Mouse (Mus musculus): Measurements from ENCODE around the gene Themis3. TPM values are rescaled to one million over a fixed set of nuclear protein-coding genes. Genes with fewer than 3 reads are reported as not detected.

Gene Themis3
- not detected in 2 replicates for polyA plus RNA-seq (2012; ENCODE audit: insufficient read depth, insufficient read length, low replicate concordance, missing spikeins)

DNA sequence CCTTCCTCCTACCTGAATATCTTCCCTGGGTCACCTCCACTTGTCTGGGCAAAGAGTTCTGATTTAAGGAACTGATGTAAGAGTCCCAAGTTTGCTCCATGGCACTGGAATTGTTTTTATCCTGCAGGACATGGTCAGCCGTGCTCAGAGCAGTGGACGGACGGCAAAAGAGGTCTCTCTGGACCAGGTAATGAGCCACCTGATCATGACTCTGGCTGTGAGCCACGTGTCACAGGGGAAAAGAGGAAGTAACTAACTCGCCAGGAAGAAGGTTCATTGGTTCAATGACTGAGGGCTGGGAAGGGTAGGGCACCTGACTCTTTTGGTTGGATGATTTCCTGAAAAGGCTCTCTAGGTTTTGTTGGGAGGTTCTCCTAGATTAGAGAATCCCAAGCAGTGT, at the start of gene Themis3:
TSS of gene Themis3 (minus strand) at position 187 of the 400 bp plus-strand sequence.
- Histone ChIP-seq H3K4me1 (ENCODE audit: control insufficient read depth, insufficient read depth, low read length) (no peaks in the 10 kb centered on the region), H3K4me3 (ENCODE audit: insufficient read depth, low read depth, low read length) (no peak within 1 kb of the TSS), H3K27ac (ENCODE audit: insufficient read depth, low read depth, low read length) (no peak within 1 kb of the TSS)
- WGBS, result 81% methylated on average over 5 of the region's 5 CpGs
- TF ChIP-seq CTCF (IDR thresholded peaks at IDR 0.05; ENCODE audit: insufficient read depth, low read depth, low read length), result no peak

DNA sequence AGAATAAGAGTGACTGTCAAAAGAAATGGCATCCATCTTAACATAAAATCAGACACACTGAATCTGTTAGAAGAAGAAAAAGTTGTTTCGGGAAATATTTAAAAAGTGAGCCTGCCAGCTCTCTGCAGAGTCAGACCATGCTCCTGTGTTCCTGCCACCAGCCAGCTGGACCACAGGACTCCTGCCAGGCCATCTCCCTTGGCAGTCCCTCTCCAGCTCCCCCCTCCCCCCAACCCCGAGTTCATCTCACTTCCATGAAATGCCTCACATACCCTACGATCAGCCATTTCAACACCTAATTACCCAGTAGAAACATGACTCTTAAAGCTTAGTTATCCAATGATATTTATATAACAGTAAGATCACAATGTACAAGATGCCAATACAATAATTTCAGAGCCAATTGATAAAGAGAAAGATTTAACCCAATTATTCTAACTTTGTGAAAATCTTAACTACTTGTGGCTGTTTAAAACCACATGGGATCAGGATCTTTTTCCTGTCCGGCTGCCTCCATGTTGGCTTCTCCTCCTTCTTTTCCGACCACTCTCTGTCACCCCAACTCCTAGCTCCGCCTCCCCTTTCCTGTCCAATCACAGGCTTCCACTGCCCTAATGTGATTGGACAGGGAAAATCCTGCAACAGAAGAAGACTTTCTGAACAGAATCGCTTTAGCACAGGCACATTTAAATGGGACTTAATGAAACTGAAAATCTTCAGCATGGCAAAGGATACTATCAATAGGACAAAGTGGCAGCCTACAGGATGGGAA, 43.7 kb upstream of the Themis3 start:
- no peak overlapping the region for H3K27ac ChIP-seq (ENCODE audit: insufficient read depth, low read depth, low read length)
- no peaks in the 10 kb centered on the region for H3K4me1 ChIP-seq (ENCODE audit: control insufficient read depth, insufficient read depth, low read length)
- TF ChIP-seq CTCF (IDR thresholded peaks at IDR 0.05; ENCODE audit: insufficient read depth, low read depth, low read length), result no peak
- TF ChIP-seq POLR2A (IDR thresholded peaks at IDR 0.05; ENCODE audit: insufficient read depth, low read depth, low read length), result no peak
- no peak overlapping the region for H3K4me3 ChIP-seq (ENCODE audit: insufficient read depth, low read depth, low read length)
- 77% methylated on average over 7 of the region's 7 CpGs for WGBS

DNA sequence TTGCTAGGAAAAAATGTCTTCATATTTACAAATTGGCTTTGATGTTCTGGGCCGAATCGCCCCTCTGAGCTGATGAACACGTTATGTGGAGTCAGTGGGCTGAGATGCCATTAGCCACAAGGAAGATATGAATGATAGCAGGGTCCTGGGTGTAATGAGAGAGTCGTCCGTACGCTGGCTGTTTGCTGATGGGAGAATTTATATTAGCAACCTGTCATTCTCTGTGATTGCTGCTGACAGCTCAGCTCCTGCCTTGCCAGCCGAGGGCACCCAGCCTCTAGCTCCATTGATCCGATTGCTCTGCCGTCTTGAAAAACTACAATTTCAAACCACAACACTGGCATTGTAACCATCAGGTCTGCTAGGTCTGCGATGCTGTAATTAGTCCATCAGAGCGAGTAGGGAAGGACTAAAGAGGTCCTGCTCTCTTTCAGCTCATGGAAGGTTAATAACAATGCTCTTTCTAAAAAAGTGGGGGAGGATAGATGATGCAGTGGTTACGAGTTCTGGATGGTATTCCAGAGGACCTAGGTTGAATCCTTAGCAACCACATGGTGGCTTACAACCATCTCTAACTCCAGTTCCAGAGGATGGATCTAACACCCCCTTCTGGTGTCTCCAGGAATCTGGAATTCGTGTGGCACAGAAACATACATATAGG, 25.7 kb upstream of the Themis3 start:
- WGBS, result 52% methylated on average over 13 of the region's 13 CpGs
- Histone ChIP-seq H3K4me3 (ENCODE audit: insufficient read depth, low read depth, low read length) (no peak overlapping the region), H3K27ac (ENCODE audit: insufficient read depth, low read depth, low read length) (no peak overlapping the region), H3K4me1 (ENCODE audit: control insufficient read depth, insufficient read depth, low read length) (0 out of 2 replicates have a peak, but pooled peaks cover 4% of the 10 kb centered on the region)
- no peak for TF ChIP-seq CTCF (IDR thresholded peaks at IDR 0.05; ENCODE audit: insufficient read depth, low read depth, low read length)

DNA sequence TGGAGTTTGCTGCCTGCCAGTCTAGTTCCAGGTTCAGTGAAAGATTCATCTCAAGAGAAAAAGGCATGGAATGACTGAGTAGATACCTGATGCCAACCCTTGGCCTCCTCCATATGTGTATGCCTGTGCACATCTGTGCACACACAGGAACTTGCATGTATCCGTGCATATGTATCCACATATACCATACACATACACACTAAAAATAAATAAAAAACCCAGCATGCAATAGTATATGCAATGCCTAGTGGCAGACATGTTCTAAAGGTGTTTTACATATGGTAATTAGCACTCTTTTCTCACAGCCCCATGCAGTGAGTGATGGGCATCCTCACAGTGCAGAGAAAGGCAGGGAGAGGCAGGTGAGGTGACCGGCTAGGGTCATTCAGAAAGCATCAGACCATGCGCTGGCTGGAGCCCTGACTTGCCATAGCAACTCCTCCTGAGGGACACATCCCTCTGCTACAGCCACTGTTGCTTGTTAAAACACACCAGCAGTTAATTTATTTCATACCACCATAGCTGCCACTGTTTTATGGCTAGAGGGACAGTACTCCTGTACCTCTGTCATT, 24.9 kb upstream of the Themis3 start:
- H3K27ac ChIP-seq (ENCODE audit: insufficient read depth, low read depth, low read length), result no peak overlapping the region
- 0 out of 2 replicates have a peak, but pooled peaks cover 4% of the 10 kb centered on the region for H3K4me1 ChIP-seq (ENCODE audit: control insufficient read depth, insufficient read depth, low read length)
- TF ChIP-seq CTCF (IDR thresholded peaks at IDR 0.05; ENCODE audit: insufficient read depth, low read depth, low read length) (no peak), POLR2A (IDR thresholded peaks at IDR 0.05; ENCODE audit: insufficient read depth, low read depth, low read length) (no peak)
- WGBS, result 92% methylated on average over 3 of the region's 3 CpGs
- no peak overlapping the region for H3K4me3 ChIP-seq (ENCODE audit: insufficient read depth, low read depth, low read length)

DNA sequence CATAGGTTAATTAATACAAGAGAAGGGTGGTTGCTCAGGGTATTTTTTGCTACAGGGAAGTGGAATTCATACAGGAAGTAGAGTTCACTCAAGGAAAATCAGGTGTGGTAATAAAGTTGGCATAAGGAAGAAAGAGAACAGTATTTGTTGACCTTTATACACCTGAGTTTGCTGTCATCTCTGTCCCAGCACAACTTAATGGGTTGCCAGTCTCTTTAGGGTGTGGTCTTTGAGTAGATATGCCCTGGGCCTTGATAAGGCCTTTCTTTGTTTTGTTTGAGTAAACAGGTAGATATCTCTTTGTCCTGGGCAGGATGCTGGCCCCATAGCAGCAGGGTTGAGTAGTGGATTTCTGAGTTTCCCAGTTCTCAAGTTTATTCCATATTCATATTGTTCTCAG, 15.6 kb upstream of the Themis3 start:
- Histone ChIP-seq H3K4me3 (ENCODE audit: insufficient read depth, low read depth, low read length) (no peak overlapping the region), H3K4me1 (ENCODE audit: control insufficient read depth, insufficient read depth, low read length) (no peaks in the 10 kb centered on the region), H3K27ac (ENCODE audit: insufficient read depth, low read depth, low read length) (no peak overlapping the region)
- no peak for TF ChIP-seq POLR2A (IDR thresholded peaks at IDR 0.05; ENCODE audit: insufficient read depth, low read depth, low read length)
- TF ChIP-seq CTCF (IDR thresholded peaks at IDR 0.05; ENCODE audit: insufficient read depth, low read depth, low read length), result no peak

DNA sequence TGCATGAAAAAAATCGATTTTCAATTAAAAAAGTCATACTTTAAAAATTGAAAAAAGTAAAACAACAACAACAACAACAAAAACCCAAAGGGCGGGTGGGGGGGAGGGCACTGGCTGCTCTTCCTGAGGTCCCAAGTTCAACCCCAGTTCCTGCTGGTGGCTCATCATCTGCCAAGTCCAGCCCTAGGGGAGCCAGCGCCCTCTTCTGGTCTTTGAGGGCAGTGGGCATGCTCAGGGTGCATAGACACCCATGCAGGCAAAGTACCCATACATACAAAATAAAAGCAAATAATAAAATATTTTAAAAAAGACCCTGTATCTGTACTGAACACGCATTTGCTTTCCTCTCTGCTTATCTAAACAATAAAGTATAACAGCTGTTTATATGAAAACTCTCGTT, 10.5 kb upstream of the Themis3 start:
- WGBS, result 77% methylated on average over 5 of the region's 5 CpGs
- TF ChIP-seq CTCF (IDR thresholded peaks at IDR 0.05; ENCODE audit: insufficient read depth, low read depth, low read length) (no peak), POLR2A (IDR thresholded peaks at IDR 0.05; ENCODE audit: insufficient read depth, low read depth, low read length) (no peak)
- Histone ChIP-seq H3K4me1 (ENCODE audit: control insufficient read depth, insufficient read depth, low read length) (no peaks in the 10 kb centered on the region), H3K27ac (ENCODE audit: insufficient read depth, low read depth, low read length) (no peak overlapping the region), H3K4me3 (ENCODE audit: insufficient read depth, low read depth, low read length) (no peak overlapping the region)

DNA sequence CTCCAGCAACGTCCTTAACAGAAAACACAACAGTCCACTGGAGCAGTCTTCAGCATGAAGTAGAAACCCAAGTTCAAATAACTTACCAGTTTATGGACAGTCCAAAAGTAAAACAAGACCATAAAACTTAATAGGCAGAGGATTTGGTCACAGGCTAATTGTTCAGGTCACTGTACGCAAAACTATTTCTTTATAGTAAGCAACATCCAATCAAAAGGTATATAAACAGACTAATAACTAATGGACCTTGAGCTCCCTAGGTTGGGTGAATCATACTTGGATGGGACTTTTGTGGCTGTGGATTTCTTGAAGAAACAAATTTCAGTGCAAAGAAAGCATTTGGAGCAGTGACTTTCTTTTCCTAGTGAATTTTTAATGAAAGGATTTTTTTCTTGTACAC, 6.8 kb upstream of the Themis3 start:
- Histone ChIP-seq H3K4me1 (ENCODE audit: control insufficient read depth, insufficient read depth, low read length) (no peaks in the 10 kb centered on the region), H3K27ac (ENCODE audit: insufficient read depth, low read depth, low read length) (no peak overlapping the region), H3K4me3 (ENCODE audit: insufficient read depth, low read depth, low read length) (no peak overlapping the region)
- TF ChIP-seq POLR2A (IDR thresholded peaks at IDR 0.05; ENCODE audit: insufficient read depth, low read depth, low read length) (no peak), CTCF (IDR thresholded peaks at IDR 0.05; ENCODE audit: insufficient read depth, low read depth, low read length) (no peak)
- 95% methylated on average over 2 of the region's 2 CpGs for WGBS

DNA sequence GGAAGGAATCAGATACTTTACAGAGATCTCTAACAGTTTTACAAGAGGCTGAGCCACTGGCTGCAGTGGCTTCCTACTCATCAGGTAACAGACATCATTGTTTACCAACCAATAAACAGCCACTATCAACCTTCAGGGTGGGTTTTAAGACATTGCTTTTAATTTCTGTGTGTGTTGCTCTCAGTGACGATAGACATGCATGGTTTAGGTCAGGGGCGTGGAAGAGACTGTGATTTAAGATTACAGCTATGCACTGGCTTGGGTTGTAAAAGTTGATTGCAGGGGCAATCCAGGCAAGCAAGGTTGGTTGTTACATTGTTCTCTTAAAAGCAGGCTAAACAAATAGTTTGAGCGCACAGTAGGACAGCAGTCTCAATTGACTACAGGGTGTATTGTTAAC, 1.4 kb upstream of the Themis3 start:
- TF ChIP-seq POLR2A (IDR thresholded peaks at IDR 0.05; ENCODE audit: insufficient read depth, low read depth, low read length), result no peak
- TF ChIP-seq CTCF (IDR thresholded peaks at IDR 0.05; ENCODE audit: insufficient read depth, low read depth, low read length), result no peak
- H3K4me3 ChIP-seq (ENCODE audit: insufficient read depth, low read depth, low read length), result no peak overlapping the region
- H3K27ac ChIP-seq (ENCODE audit: insufficient read depth, low read depth, low read length), result no peak overlapping the region
- no peaks in the 10 kb centered on the region for H3K4me1 ChIP-seq (ENCODE audit: control insufficient read depth, insufficient read depth, low read length)
- WGBS, result 89% methylated on average over 3 of the region's 3 CpGs

DNA sequence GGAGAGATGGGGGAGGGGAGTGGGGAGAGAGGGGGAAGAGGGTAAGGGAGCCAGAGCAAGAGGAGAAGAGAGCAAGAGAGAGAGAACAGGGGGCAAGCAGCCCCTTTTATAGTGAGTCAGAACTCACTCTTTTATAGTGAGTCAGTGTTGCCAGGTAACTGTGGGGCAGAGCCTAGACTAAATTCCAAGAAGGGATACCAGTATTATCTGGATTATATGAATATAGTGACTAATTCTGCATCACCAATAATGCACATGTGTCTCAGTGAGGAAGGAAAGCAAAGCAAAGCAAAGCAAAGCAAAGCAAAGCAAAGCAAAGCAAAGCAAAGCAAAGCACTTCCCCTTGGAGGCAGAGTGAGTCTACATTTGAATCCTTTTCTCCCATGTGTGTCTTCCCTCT, 835 bp upstream of the Themis3 start:
- no peak overlapping the region for H3K4me3 ChIP-seq (ENCODE audit: insufficient read depth, low read depth, low read length)
- TF ChIP-seq CTCF (IDR thresholded peaks at IDR 0.05; ENCODE audit: insufficient read depth, low read depth, low read length) (no peak), POLR2A (IDR thresholded peaks at IDR 0.05; ENCODE audit: insufficient read depth, low read depth, low read length) (no peak)
- H3K4me1 ChIP-seq (ENCODE audit: control insufficient read depth, insufficient read depth, low read length), result no peaks in the 10 kb centered on the region
- no peak overlapping the region for H3K27ac ChIP-seq (ENCODE audit: insufficient read depth, low read depth, low read length)

Data from olfactory bulb, adult 2 months (tissue).